Mouse (Mus musculus): ENCODE data around the gene Cav3.

Gene Cav3

DNA sequence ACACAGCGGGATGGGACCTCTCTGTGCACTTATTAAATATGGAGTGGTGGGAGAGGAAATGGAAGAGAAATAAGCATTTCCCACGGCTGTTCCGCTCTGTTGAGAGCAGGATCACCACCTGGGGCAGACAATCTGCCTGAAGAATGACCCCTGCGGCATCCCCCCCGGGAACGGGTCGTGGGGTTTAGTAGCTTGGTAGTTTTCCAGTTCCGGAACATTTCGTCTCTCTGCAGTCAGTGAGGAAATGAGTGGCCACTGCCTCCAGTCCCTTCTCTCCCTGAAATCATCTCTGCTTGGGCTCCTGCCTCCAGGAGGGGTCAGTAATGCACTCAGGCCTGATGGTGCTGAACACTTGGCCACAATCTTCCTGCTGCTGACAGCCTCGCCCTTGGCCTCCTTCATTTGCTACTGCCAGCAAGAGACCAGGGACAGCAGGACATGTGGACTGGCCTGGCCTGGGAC, 35.3 kb downstream of the Cav3 start:
- no peak for DNase-seq (ENCODE audit: low spot score in 2 of 2)

GRCm38 (mm10) chr6:112495219-112495618, 35.9 kb downstream of the Cav3 start:
- DNase-seq (ENCODE audit: low spot score in 2 of 2): no peak

- no peak for DNase-seq (ENCODE audit: low spot score in 2 of 2)
These were observed 37.2 kb downstream of the Cav3 start for GRCm38 (mm10) chr6:112496291-112497060.

DNA sequence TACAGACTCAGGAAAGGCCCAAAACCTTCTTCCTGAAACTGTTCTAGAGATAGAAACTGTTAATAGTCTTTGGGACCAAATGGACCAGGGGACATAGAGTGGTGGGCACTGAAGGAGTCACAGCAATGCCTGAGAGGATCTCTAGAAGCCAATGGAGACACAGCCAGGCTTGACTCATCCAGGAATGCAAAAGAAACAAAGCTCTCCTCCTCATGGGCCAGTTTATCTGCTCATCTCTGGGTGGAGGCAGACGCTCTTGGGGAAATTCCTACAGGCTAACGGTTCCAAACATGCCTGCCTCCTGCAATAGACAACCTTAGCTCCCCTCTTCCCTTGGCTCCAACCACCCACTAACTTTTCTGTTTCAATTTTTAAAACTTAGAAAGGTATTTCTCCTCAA, 38.2 kb downstream of the Cav3 start:
- DNase-seq (ENCODE audit: low spot score in 2 of 2): no peak

DNA sequence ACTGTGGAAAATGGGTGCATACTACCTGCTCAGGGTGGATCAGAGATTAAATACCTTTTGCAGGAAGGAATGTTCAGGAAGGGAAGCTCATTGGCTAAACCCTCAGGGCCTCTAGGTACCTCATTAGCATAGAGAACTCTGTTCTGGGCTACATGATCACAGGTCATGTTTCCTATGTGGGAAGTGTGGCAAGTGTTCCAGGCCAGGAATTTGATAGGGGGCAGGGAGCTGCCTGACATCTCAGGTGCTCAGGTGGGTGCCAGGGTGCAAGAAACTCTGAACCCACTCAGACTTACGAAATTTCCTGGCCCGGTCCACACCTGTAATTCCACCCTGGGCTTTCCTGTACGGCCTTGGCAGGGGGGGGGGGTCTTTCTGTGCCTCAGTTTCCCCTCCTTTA, 39.4 kb downstream of the Cav3 start:
- DNase-seq (ENCODE audit: low spot score in 2 of 2): no peak

DNA sequence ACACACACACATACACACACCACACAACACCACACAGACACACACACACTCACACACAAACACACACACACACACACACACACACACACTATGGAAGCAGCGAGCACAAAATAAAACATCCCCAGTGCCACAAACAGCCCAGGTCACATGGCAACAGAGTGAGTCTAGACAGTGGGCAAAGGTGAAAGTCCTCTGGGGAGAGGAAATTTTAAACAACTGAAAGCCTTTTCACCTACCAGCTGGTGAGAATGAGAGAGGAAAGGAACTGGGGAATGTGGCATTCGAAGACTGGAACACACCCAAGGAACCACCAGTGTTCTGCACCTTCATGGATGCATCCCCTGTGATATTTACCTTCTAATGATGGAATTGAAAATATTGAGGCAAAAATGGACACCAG, 40.2 kb downstream of the Cav3 start:
- DNase-seq (ENCODE audit: low spot score in 2 of 2): no peak

GRCm38 (mm10) chr6:112501156-112501555, 41.9 kb downstream of the Cav3 start:
- no peak for DNase-seq (ENCODE audit: low spot score in 2 of 2)

DNA sequence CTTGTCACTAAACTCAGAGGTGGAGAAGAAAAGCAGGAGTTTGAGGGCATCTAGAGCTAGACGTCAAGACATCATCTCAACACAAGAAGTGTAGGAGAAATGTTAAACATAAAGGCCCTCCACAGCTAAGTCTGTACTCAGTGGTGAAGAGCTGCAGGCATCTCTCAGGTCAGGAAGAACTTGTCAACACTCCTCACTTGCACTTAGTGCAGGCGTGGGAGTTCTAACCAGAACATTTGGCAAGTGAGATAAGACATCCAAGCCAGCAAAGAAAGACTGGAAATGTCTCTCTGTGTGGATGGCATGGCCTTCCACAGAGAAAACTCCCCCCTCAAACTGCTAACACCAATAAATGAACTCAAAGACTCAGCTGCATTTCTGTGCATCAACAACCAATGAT, 48.3 kb downstream of the Cav3 start:
- no peak for DNase-seq (ENCODE audit: low spot score in 2 of 2)

GRCm38 (mm10) chr6:112509590-112510131, 50.4 kb downstream of the Cav3 start:
- DNase-seq (ENCODE audit: low spot score in 2 of 2): no peak

DNA sequence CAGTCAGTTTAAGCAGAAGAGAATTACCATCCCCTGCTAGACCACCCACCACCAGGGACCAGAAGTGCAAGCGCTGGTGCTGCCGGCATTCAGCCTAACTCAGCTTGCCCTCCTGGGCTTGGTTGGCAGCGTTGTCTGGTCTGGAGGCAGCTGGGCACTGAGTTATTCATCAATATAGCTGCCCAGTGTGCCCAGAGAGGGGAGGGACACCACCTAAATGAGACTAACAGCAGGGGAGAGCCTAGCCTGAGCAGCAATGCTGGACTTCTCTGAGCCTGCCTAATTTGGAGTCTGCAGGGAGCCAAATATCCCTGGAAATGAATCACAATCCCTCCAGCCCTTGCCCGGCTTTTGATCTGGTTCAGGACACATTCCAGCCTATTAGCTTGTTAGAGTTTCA, 51.0 kb downstream of the Cav3 start:
- DNase-seq (ENCODE audit: low spot score in 2 of 2): no peak

DNA sequence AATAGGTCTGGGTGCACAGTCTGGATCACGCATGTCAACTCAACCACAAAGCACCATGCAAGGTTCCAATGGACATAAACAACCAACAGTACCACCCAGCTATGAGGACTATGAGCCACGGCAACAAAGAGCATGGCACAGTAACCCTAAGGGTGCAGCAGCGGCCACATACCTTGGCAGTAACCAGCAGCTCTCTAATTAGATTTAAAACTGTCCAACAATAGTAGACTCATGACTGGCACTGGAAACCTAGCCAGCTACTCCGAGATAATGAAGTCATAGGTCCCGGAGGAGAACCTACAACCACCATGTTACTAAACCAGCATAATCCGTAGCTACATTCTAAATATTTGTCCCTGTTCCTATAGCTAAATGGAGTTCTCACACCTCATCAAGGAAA, 55.3 kb downstream of the Cav3 start:
- no peak for DNase-seq (ENCODE audit: low spot score in 2 of 2)

DNA sequence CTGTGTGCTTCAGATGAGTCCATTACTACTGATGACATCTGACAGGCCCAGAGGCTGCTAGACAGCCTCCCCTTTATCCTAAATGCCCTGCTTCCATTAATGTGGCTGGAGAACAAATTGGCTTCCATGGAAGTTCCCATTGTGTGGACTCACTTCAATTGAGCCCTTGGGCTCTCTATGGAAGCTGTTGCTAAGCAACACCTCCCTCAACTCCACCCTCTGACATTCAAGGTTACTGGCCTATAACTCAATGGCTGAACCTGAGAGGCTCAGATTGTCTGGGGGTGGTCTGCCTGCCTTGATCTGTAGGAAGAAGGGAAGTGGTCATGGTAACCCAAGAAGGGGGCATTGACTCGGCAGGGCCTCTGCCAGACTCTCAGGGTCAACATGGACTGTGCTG, 57.2 kb downstream of the Cav3 start:
- no peak for DNase-seq (ENCODE audit: low spot score in 2 of 2)

GRCm38 (mm10) chr6:112517572-112517971, 58.3 kb downstream of the Cav3 start:
- no peak for DNase-seq (ENCODE audit: low spot score in 2 of 2)

DNA sequence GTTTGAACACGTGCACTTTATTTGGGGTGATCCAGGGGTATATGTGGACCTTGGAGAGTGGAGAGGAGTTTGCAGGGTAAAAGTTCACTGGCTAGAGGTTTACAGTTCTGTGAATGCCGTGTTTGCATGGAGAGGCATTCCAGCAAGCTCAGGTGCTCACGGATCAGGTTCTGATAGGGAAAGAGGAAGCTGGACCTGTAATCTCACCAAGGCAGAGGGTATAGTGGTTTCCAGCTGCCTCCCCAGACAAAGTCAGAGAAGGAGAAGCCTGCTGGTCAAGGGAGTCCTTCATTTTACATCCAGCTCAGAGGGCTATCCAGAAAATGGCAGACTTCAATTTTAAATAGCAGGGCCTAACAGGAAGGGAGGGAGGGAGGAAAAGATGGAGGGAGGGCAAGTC, 58.7 kb downstream of the Cav3 start:
- no peak for DNase-seq (ENCODE audit: low spot score in 2 of 2)

Measured in frontal cortex, postnatal 25 days (tissue).